Mouse (Mus musculus): ENCODE measurements at regions not wholly inside any gene's neighbourhood (a gene's known extent, or its start where the extent isn't known, plus 50 kb on each side); places are given as distances from the start of the nearest gene placed in this dataset.

DNA sequence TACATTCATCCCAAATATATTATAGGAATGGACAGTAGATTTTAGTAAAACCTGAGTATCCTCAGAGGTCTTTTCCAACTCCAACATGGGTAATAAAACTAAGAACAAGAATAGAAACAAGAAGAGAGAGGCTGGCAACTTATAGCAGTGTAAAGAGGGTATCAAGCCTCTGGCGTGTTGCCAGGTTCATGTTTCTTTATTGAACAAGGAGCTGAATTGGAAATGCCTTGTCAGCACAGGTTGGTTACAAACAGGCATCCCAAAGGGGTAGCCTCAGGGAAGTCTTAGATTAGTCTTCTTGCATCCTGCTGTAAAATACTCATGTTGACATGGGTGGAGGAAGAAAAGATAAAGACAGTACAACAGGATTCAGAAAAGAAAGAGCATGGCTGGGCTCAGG, 213.6 kb upstream of the Pfkp start:
- TF ChIP-seq CTCF (IDR thresholded peaks at IDR 0.05; ENCODE audit: insufficient read depth, low read length) (no peak), POLR2A (IDR thresholded peaks at IDR 0.05; ENCODE audit: borderline replicate concordance, extremely low read depth, low read depth, low read length) (no peak)

All from lung, adult 2 months (tissue).